Mouse (Mus musculus): ENCODE data around the gene Ddx28. TPM values are rescaled to one million over a fixed set of nuclear protein-coding genes. Genes with fewer than 3 reads are reported as not detected.

Ddx28 gene
- total and polyA plus RNA-seq, 2 experiments from 2014 or later, result 10.9 to 25.8 TPM

DNA sequence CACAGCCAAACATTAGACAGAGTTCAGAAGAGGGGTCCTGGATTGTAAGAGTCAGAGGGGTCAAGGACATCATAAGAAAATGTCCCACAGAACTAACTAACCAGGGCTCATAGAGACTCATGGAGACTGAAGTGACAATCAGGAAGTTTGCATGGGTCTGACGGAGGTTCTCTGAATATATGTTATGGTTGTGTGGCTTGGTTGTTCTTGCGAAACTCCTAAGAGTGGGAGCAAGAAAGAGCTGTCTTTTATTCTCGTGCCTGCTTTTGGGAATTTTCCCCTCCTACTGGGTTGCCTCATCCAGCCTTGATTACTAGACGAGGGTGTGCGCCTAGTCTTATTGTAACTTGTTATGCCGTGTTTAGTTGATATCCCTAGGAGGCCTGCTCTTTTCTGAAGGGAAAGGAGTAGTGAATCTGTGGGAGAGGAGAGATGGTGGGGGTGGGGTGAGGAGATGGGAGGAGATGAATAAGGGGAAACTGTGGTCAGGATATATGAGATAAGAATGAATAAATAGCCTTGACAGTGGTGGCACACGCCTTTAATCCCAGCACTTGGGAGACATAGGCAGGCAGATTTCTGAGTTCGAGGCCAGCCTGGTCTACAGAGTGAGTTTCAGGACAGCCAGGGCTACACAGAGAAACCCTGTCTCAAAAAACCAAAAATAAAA is 7.0 kb downstream of the Ddx28 start:
- Histone ChIP-seq H3K27me3 (ENCODE audit: control insufficient read depth, insufficient read depth, low read length) (no peaks in the 10 kb centered on the region), H3K9ac (replicated peaks; ENCODE audit: low read depth, low read length) (no peak overlapping the region), H3K27ac (ENCODE audit: low read depth) (no peak overlapping the region), H3K36me3 (replicated peaks; ENCODE audit: control insufficient read depth, insufficient read depth, low read length) (no peaks in the 10 kb centered on the region), H3K9me3 (replicated peaks; ENCODE audit: control insufficient read depth, low read length) (no peaks in the 10 kb centered on the region), H3K4me2 (ENCODE audit: low read depth, low read length) (no peak overlapping the region), H3K4me3 (ENCODE audit: low read depth, low read length) (no peak overlapping the region), H3K4me1 (ENCODE audit: control insufficient read depth, insufficient read depth) (0 out of 2 replicates have a peak, but pooled peaks cover 2% of the 10 kb centered on the region)
- DNase-seq (ENCODE audit: low spot score) (no peak), ATAC-seq (ENCODE audit: insufficient read depth, low read depth) (no peak)
- TF ChIP-seq CTCF (IDR thresholded peaks at IDR 0.05; ENCODE audit: low read depth) (no peak), EP300 (IDR thresholded peaks at IDR 0.05; ENCODE audit: low read depth) (no peak)
- 63% methylated on average over 8 of the region's 8 CpGs for WGBS

DNA sequence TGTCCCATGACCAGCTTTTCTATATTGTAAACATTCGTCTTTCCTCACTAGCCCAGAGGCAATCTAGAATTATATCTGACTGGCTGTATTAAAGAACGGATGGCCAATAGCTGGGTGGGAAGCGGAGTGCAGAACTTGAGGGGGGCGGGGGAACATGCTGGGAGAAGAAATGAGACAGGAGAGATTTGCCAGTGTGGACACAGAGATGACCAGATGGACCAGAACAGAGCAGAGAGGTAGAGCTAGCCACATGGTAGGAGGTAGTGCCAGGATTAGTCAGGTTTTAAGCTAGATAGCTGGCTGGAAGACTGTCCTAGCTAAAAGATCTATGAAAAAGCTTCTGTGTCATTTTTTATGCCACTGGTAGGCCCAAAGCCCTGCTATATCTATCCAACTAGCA is 9.8 kb downstream of the Ddx28 start:
- no peaks in the 10 kb centered on the region for H3K36me3 ChIP-seq (replicated peaks; ENCODE audit: control insufficient read depth, insufficient read depth, low read length)
- DNase-seq (ENCODE audit: low spot score) (no peak), ATAC-seq (ENCODE audit: insufficient read depth, low read depth) (no peak)
- no peak overlapping the region for H3K27ac ChIP-seq (ENCODE audit: low read depth)
- H3K27me3 ChIP-seq (ENCODE audit: control insufficient read depth, insufficient read depth, low read length), result no peaks in the 10 kb centered on the region
- H3K9me3 ChIP-seq (replicated peaks; ENCODE audit: control insufficient read depth, low read length), result no peaks in the 10 kb centered on the region
- no peak overlapping the region for H3K4me3 ChIP-seq (ENCODE audit: low read depth, low read length)
- H3K4me2 ChIP-seq (ENCODE audit: low read depth, low read length), result no peak overlapping the region
- 66% methylated on average over 4 of the region's 4 CpGs for WGBS
- H3K4me1 ChIP-seq (ENCODE audit: control insufficient read depth, insufficient read depth), result no peaks in the 10 kb centered on the region
- TF ChIP-seq EP300 (IDR thresholded peaks at IDR 0.05; ENCODE audit: low read depth) (no peak), CTCF (IDR thresholded peaks at IDR 0.05; ENCODE audit: low read depth) (no peak)
- no peak overlapping the region for H3K9ac ChIP-seq (replicated peaks; ENCODE audit: low read depth, low read length)

DNA sequence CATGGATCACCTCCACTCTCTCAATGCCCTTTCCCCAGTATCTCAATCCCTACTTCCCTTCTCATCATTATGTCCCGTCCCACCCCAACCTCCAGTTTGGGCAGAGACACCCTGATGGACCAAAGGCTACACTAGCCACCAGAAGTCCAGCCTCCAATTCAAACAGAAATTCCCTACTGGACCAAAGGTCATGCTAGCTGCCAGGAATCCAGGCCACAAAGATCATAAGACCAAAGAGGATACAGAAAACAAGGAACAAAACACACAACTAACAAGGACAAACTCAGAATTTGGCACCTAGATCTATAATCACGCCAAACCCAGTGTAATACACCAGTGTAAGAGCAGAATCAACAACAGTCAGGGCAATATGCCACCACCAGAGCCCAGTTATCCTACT is 12.7 kb downstream of the Ddx28 start:
- DNase-seq (ENCODE audit: low spot score) (no peak), ATAC-seq (ENCODE audit: insufficient read depth, low read depth) (no peak)
- no peak overlapping the region for H3K4me2 ChIP-seq (ENCODE audit: low read depth, low read length)
- H3K27me3 ChIP-seq (ENCODE audit: control insufficient read depth, insufficient read depth, low read length), result no peaks in the 10 kb centered on the region
- H3K9ac ChIP-seq (replicated peaks; ENCODE audit: low read depth, low read length), result no peak overlapping the region
- TF ChIP-seq EP300 (IDR thresholded peaks at IDR 0.05; ENCODE audit: low read depth) (no peak), CTCF (IDR thresholded peaks at IDR 0.05; ENCODE audit: low read depth) (no peak)
- H3K36me3 ChIP-seq (replicated peaks; ENCODE audit: control insufficient read depth, insufficient read depth, low read length), result no peaks in the 10 kb centered on the region
- H3K4me3 ChIP-seq (ENCODE audit: low read depth, low read length), result no peak overlapping the region
- no peak overlapping the region for H3K27ac ChIP-seq (ENCODE audit: low read depth)
- no peaks in the 10 kb centered on the region for H3K4me1 ChIP-seq (ENCODE audit: control insufficient read depth, insufficient read depth)
- 76% methylated on average over 2 of the region's 2 CpGs for WGBS
- H3K9me3 ChIP-seq (replicated peaks; ENCODE audit: control insufficient read depth, low read length), result no peaks in the 10 kb centered on the region

DNA sequence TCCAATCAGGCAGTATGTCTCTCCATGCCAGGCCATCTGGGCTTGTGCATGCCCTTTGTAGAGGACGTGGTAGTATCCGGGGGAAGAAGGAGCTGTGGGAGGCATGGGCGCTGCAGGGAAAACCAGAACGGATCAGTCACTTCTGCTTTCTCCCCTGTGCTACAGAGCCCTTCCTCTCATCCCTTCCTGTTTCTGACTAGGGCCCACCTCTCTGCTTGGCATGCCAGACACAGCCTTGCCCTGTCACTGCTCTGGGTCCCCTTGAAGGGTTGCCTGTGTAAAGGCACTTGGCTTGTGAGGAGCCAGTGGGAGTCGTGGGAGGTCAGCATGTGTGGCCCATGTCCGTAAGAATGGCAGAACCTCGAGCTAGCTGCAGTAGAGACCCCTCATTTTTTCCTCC is 15.3 kb downstream of the Ddx28 start:
- Histone ChIP-seq H3K4me1 (ENCODE audit: control insufficient read depth, insufficient read depth) (0 out of 2 replicates have a peak, but pooled peaks cover under 1% of the 10 kb centered on the region), H3K9me3 (replicated peaks; ENCODE audit: control insufficient read depth, low read length) (no peaks in the 10 kb centered on the region), H3K27me3 (ENCODE audit: control insufficient read depth, insufficient read depth, low read length) (no peaks in the 10 kb centered on the region), H3K4me2 (ENCODE audit: low read depth, low read length) (no peak overlapping the region), H3K9ac (replicated peaks; ENCODE audit: low read depth, low read length) (no peak overlapping the region), H3K4me3 (ENCODE audit: low read depth, low read length) (no peak overlapping the region), H3K27ac (ENCODE audit: low read depth) (no peak overlapping the region), H3K36me3 (replicated peaks; ENCODE audit: control insufficient read depth, insufficient read depth, low read length) (no peaks in the 10 kb centered on the region)
- ATAC-seq (ENCODE audit: insufficient read depth, low read depth), result no peak
- TF ChIP-seq CTCF (IDR thresholded peaks at IDR 0.05; ENCODE audit: low read depth) (no peak), EP300 (IDR thresholded peaks at IDR 0.05; ENCODE audit: low read depth) (no peak)
- no peak for DNase-seq (ENCODE audit: low spot score)
- 58% methylated on average over 6 of the region's 7 CpGs for WGBS

DNA sequence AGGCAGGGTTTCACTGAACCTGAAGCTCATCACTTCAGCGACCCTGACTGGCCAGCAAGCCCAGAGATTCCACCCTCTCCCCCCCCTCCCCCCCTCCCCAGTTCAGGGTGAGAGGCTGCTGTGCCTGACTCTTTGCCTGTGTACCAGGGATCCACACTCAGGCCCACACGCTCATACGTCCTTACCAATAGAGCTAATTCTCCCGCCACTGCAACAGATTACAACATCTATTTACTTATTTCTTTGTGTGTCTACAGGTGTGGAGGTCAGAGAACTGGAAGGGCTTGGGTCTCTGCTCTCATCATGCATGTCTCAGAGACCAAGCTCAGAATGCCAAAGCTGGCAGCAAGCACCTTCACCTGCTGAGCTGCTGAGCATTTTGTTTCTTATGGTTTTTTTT is 18.5 kb downstream of the Ddx28 start:
- H3K4me1 ChIP-seq (ENCODE audit: control insufficient read depth, insufficient read depth), result peaks cover 5% of the 10 kb centered on the region; the same call in 1 of the 2 replicates
- no peaks in the 10 kb centered on the region for H3K36me3 ChIP-seq (replicated peaks; ENCODE audit: control insufficient read depth, insufficient read depth, low read length)
- H3K27me3 ChIP-seq (ENCODE audit: control insufficient read depth, insufficient read depth, low read length), result no peaks in the 10 kb centered on the region
- H3K4me3 ChIP-seq (ENCODE audit: low read depth, low read length), result no peak overlapping the region
- TF ChIP-seq EP300 (IDR thresholded peaks at IDR 0.05; ENCODE audit: low read depth) (no peak), CTCF (IDR thresholded peaks at IDR 0.05; ENCODE audit: low read depth) (no peak)
- H3K4me2 ChIP-seq (ENCODE audit: low read depth, low read length), result no peak overlapping the region
- H3K27ac ChIP-seq (ENCODE audit: low read depth), result no peak overlapping the region
- ATAC-seq (ENCODE audit: insufficient read depth, low read depth) (no peak), DNase-seq (ENCODE audit: low spot score) (no peak)
- H3K9me3 ChIP-seq (replicated peaks; ENCODE audit: control insufficient read depth, low read length), result no peaks in the 10 kb centered on the region
- H3K9ac ChIP-seq (replicated peaks; ENCODE audit: low read depth, low read length), result no peak overlapping the region
- WGBS, result 66% methylated on average over 4 of the region's 4 CpGs

DNA sequence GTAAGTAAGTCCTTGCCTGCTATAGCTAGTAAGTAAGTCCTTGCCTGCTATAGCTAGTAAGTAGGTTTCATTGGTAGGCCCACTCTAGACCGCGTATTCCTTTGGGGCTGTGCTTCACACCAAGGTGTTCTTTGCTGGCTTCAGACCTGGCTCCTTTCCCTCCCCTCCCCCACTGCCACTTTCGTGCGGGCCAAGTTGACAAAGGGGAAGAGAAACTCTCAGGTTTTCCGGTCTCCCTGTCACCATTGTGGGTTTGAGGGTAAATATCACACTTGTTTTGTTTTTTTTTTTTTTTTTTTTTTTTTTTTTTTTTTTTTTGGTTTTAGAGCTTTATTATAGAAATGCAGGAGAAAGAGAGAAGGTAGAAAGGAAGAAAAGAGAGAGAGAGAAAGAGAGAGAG is 19.2 kb downstream of the Ddx28 start:
- Histone ChIP-seq H3K9ac (replicated peaks; ENCODE audit: low read depth, low read length) (no peak overlapping the region), H3K27me3 (ENCODE audit: control insufficient read depth, insufficient read depth, low read length) (no peaks in the 10 kb centered on the region), H3K9me3 (replicated peaks; ENCODE audit: control insufficient read depth, low read length) (no peaks in the 10 kb centered on the region), H3K4me1 (ENCODE audit: control insufficient read depth, insufficient read depth) (peaks cover 5% of the 10 kb centered on the region; the same call in 1 of the 2 replicates), H3K27ac (ENCODE audit: low read depth) (no peak overlapping the region), H3K4me3 (ENCODE audit: low read depth, low read length) (no peak overlapping the region), H3K4me2 (ENCODE audit: low read depth, low read length) (no peak overlapping the region), H3K36me3 (replicated peaks; ENCODE audit: control insufficient read depth, insufficient read depth, low read length) (no peaks in the 10 kb centered on the region)
- 53% methylated on average over 5 of the region's 5 CpGs for WGBS
- TF ChIP-seq CTCF (IDR thresholded peaks at IDR 0.05; ENCODE audit: low read depth), result no peak
- no peak for TF ChIP-seq EP300 (IDR thresholded peaks at IDR 0.05; ENCODE audit: low read depth)
- DNase-seq (ENCODE audit: low spot score) (no peak), ATAC-seq (ENCODE audit: insufficient read depth, low read depth) (no peak)
